ENCODE assay signal across 12 mouse cellular contexts in the genomic region with DNA sequence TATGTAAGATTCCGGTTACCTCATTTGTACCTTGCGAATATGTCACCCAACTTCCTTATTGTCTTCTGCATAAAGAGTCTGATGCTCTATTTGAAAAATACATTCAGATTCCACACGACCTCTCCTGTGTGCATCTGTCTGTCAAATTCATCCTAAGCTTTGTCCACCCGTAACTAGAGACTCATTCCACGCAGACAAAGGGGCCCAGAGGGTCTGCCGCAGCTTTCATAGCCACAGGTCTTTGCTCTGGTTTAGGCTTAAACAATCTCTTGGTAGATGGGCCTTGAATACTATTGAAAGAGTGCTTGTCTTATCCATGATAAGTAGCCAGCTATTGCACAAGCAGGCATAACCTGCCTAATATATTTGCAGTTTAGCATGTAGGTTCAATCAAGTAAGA. TPM values are rescaled to one million over a fixed set of nuclear protein-coding genes. Genes with fewer than 3 reads are reported as not detected.
DNase-seq lines count a peak whose midpoint lies in the region; TF ChIP-seq lines count a peak whose summit lies in the region.
"Not testable (repeated sequence)": the region's sequence is repeated elsewhere in the genome, so short reads cannot be mapped to it uniquely, and the experiment has no call there.
"Had no signal": no experiment of that assay in that cellular context is flagged by ENCODE, and none has a peak within 500 bp of the region (broad histone marks: within the 10 kb centered on the region; RNA-seq: fewer than 3 reads in every experiment).

No protein-coding gene starts in this region.

- not testable (repeated sequence) for TF ChIP-seq POLR2A in ES-Bruce4 (IDR thresholded peaks at IDR 0.05; ENCODE audit: insufficient read depth, low read length)

- 0 out of 2 replicates have a peak overlapping the region, but pooled peaks have one; percentile 24 for H3K27ac ChIP-seq in ES-Bruce4 (ENCODE audit: insufficient read depth, low read length)

- not testable (repeated sequence) for H3K9ac ChIP-seq in ES-Bruce4 (ENCODE audit: low read depth, poor library complexity, severe bottlenecking)

- not testable (repeated sequence) for H3K4me1 ChIP-seq in ES-Bruce4 (ENCODE audit: control insufficient read depth, insufficient read depth, low read length)

- TF ChIP-seq EP300 in ES-Bruce4 (IDR thresholded peaks at IDR 0.05; ENCODE audit: insufficient read depth, low read depth, low read length): not testable (repeated sequence)

- peak; percentile 23 for DNase-seq in ES-CJ7 (ENCODE audit: low read depth, low spot score)
- DNase-seq in R1 (ENCODE audit: low read depth, low spot score): peak; percentile 68
- DNase-seq in ZHBTc4 (ENCODE audit: low read depth, low spot score): peak; percentile 55

- H3K4me3 ChIP-seq in ES-Bruce4 (ENCODE audit: low read depth, low read length): not testable (repeated sequence)

- H3K27me3 ChIP-seq in ES-Bruce4 (ENCODE audit: control insufficient read depth, insufficient read depth, low read length, poor library complexity, severe bottlenecking): not testable (repeated sequence)

- not testable (repeated sequence) for H3K9me3 ChIP-seq in ES-Bruce4 (replicated peaks; ENCODE audit: control insufficient read depth, insufficient read depth, low read length, poor library complexity, severe bottlenecking)

- not testable (repeated sequence) for H3K36me3 ChIP-seq in ES-Bruce4 (ENCODE audit: control insufficient read depth, insufficient read depth, low read length, poor library complexity, severe bottlenecking)

- not testable (repeated sequence) for TF ChIP-seq CTCF in ES-Bruce4 (IDR thresholded peaks at IDR 0.05; ENCODE audit: low read depth, low read length)

RNA-seq across cellular contexts. Expression of a gene that starts 20.9 kb away (rescaled TPM):
- polyA plus RNA-seq in ES-Bruce4 (2011; ENCODE audit: insufficient read depth, insufficient read length, low read depth, missing spikeins): not detected in 2 replicates
- polyA plus RNA-seq: adrenal gland, adult 2 months; brain, embryonic 14.5 days; C2C12; cerebellum, adult 2 months; G1E; Patski had no signal

RNA-seq across cellular contexts. Expression of a gene that starts 40.0 kb away (rescaled TPM):
- polyA plus RNA-seq in ES-Bruce4 (2011; ENCODE audit: insufficient read depth, insufficient read length, low read depth, missing spikeins): 0.24 TPM in 1 of 2 replicates, not detected in the other
- polyA plus RNA-seq: activated CD4-positive, CD25-positive, alpha-beta regulatory T cell, adult 4 months; C2C12; CD4-positive, CD25-positive, alpha-beta regulatory T cell, adult 4 months; G1E; Patski had no signal
